Mouse (Mus musculus) hindbrain, embryonic 14.5 days (tissue): ENCODE data around the gene Trpt1. TPM values are rescaled to one million over a fixed set of nuclear protein-coding genes. Genes with fewer than 3 reads are reported as not detected.
A peak's percentile ranks its signal among the peaks of the same experiment; 100 is the strongest.
"Not testable (repeated sequence)": the region's sequence is repeated elsewhere in the genome, so short reads cannot be mapped to it uniquely, and the experiment has no call there.

Source experiments
- ATAC-seq: fragments of 200-750 bp; cut with Nextera tagmentation; 2 replicates; pipeline ENCODE4 v1.8.0; 2017; ENCODE audit warnings: moderate number of reproducible peaks, mild to moderate bottlenecking, moderate TSS enrichment, moderate library complexity; ENCODE audit not compliant: low FRiP score
- DNase-seq: peaks from one replicate; pipeline ENCODE4 v3.0.0-alpha.2; 2015; ENCODE audit warnings: low spot score
- H3K27ac ChIP-seq: fragments of 300-500 bp; sonication (generic); 2 replicates; pipeline ENCODE4 v1.5.1; 2014; ENCODE audit warnings: mild to moderate bottlenecking, moderate library complexity
- H3K27me3 ChIP-seq: fragments of 300-500 bp; sonication (generic); 2 replicates; pipeline ENCODE4 v1.6.1; 2014; ENCODE audit warnings: mild to moderate bottlenecking, low read length, mixed read lengths; ENCODE audit not compliant: control insufficient read depth, insufficient read depth
- H3K36me3 ChIP-seq: fragments of 300-500 bp; sonication (generic); replicated peaks from 2 replicates; pipeline ENCODE4 v1.6.1; 2014; ENCODE audit not compliant: control insufficient read depth, insufficient read depth
- H3K4me1 ChIP-seq: fragments of 300-500 bp; sonication (generic); replicated peaks from 2 replicates; pipeline ENCODE4 v1.6.1; 2014; ENCODE audit warnings: antibody characterized with exemption, low read length, mixed read lengths; ENCODE audit not compliant: control insufficient read depth, insufficient read depth
- H3K4me2 ChIP-seq: fragments of 300-500 bp; sonication (generic); replicated peaks from 2 replicates; pipeline ENCODE4 v1.6.1; 2014; ENCODE audit warnings: mild to moderate bottlenecking, moderate library complexity
- H3K4me3 ChIP-seq: fragments of 300-500 bp; sonication (generic); replicated peaks from 2 replicates; pipeline ENCODE4 v1.5.1; 2014; ENCODE audit warnings: mild to moderate bottlenecking, low read length
- H3K9ac ChIP-seq: fragments of 300-500 bp; sonication (generic); 2 replicates; pipeline ENCODE4 v1.6.1; 2014
- H3K9me3 ChIP-seq: fragments of 300-500 bp; sonication (generic); 2 replicates; pipeline ENCODE4 v1.6.1; 2016; ENCODE audit warnings: low read length; ENCODE audit not compliant: control insufficient read depth
- WGBS: fragments of 180-500 bp; shearing (Covaris S2); extraction: QIAGEN DNeasy Blood & Tissue Kit; methylation state at CpG from one replicate; pipeline ENCODE4 v1.1.7; 2014; 5-methylcytosine and 5-hydroxymethylcytosine counted together
- polyA plus RNA-seq: library from polyadenylated mRNA; unstranded; fragments of >200 nt; fragmentation: Nextera tagmentation; extraction: Ambion mirVana; gene quantifications from 2 replicates; pipeline ENCODE4 v1.2.1, GENCODE M21; 2014

Gene Trpt1
- polyA plus RNA-seq, 1 experiment from 2014 or later: 17.8 TPM

DNA sequence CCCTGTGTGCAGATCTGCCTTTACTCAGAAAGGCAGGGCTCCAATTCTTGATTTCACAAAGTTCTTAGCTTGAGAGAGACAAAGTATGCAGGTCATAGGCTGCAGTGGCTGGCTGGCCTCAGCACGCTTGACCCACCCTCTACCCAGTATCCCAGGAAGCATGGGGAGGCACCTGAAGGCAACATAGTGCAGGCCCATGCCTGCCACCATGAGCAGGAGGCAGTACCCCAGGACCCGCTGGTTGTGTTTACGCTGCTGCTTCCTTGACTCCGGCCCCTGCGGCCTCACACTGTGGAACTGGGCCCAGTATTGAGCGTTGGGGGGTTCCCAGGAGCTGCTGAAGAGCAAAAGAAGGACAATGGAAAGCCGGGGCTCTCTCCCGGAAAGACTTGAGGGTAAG is 6.7 kb upstream of the Trpt1 start:
- no peak overlapping the region for H3K4me2 ChIP-seq
- H3K9me3 ChIP-seq: no peaks in the 10 kb centered on the region
- no peaks in the 10 kb centered on the region for H3K27me3 ChIP-seq
- no peak overlapping the region for H3K4me3 ChIP-seq
- ATAC-seq: no peak
- H3K9ac ChIP-seq: no peak overlapping the region
- WGBS: 89% methylated on average over 8 of the region's 8 CpGs
- no peak for DNase-seq
- peaks cover 22% of the 10 kb centered on the region for H3K4me1 ChIP-seq
- peaks cover 12% of the 10 kb centered on the region for H3K36me3 ChIP-seq
- no peak overlapping the region for H3K27ac ChIP-seq

DNA sequence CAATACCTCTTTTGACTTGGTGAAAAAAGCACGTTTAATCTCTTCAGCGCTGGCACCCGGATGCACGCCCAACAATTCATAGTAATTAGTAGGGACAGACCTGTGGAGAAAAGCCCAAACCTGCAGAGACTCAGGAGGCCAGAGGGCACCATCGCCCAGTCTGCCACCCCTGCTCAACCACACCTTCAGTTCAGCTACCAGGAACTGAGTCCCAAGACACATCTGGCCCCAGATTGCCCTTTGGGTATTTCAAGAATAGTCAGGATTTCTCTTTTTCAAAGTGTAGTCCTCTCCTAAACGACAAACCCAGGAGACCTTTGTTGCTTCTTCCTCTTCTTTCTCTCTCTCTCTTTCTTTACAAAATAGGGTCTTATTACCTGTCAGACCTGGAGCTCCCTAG is 5.2 kb upstream of the Trpt1 start:
- no peak overlapping the region for H3K27ac ChIP-seq
- H3K36me3 ChIP-seq: no peaks in the 10 kb centered on the region; the same call in 1 of the 2 replicates
- 87% methylated on average over 6 of the region's 6 CpGs for WGBS
- ATAC-seq: no peak
- H3K4me1 ChIP-seq: peaks cover 31% of the 10 kb centered on the region
- H3K4me2 ChIP-seq: no peak overlapping the region
- no peaks in the 10 kb centered on the region for H3K9me3 ChIP-seq
- DNase-seq: no peak
- H3K27me3 ChIP-seq: no peaks in the 10 kb centered on the region
- H3K4me3 ChIP-seq: no peak overlapping the region
- H3K9ac ChIP-seq: no peak overlapping the region

DNA sequence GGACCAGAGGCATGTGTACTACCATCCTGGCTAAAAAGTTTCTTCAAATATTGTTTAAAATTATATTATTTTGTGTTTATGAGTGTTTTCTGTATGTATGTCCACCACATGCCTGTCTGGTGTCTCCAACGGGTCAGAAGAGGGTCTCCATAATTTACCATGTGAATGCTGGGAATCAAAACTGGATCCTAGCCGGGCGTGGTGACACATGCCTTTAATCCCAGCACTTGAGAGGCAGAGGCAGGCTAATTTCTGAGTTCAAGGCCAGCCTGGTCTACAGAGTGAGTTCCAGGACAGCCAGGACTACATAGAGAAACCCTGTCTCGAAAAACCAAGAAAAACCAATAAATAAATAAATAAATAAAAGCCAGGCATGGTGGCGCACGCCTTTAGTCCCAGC is 4.8 kb upstream of the Trpt1 start:
- not testable (repeated sequence) for H3K9me3 ChIP-seq, H3K9ac ChIP-seq, H3K4me3 ChIP-seq, H3K27ac ChIP-seq, ATAC-seq, H3K27me3 ChIP-seq, H3K4me2 ChIP-seq, DNase-seq, H3K36me3 ChIP-seq
- peaks cover 32% of the 10 kb centered on the region for H3K4me1 ChIP-seq
- WGBS: 97% methylated on average over 6 of the region's 6 CpGs

- Histone ChIP-seq H3K9ac (peak within 1 kb of the TSS; percentile 66), H3K9me3 (no peaks in the 10 kb centered on the region), H3K4me2 (peak within 1 kb of the TSS; percentile 91), H3K4me1 (peaks cover 31% of the 10 kb centered on the region), H3K36me3 (no peaks in the 10 kb centered on the region), H3K27me3 (no peaks in the 10 kb centered on the region), H3K27ac (peak within 1 kb of the TSS; percentile 40; the same call in 1 of the 2 replicates), H3K4me3 (peak within 1 kb of the TSS; percentile 47)
- ATAC-seq (peak; percentile 95), DNase-seq (peak; percentile 94)
- WGBS: under 1% methylated on average over 37 of the region's 37 CpGs
Observed at GRCm38 (mm10) chr19:6992011-6992858, 3.7 kb upstream of the Trpt1 start, which contains the start of gene Dnajc4. Dnajc4 (minus strand) TSS chr19:6992572.

DNA sequence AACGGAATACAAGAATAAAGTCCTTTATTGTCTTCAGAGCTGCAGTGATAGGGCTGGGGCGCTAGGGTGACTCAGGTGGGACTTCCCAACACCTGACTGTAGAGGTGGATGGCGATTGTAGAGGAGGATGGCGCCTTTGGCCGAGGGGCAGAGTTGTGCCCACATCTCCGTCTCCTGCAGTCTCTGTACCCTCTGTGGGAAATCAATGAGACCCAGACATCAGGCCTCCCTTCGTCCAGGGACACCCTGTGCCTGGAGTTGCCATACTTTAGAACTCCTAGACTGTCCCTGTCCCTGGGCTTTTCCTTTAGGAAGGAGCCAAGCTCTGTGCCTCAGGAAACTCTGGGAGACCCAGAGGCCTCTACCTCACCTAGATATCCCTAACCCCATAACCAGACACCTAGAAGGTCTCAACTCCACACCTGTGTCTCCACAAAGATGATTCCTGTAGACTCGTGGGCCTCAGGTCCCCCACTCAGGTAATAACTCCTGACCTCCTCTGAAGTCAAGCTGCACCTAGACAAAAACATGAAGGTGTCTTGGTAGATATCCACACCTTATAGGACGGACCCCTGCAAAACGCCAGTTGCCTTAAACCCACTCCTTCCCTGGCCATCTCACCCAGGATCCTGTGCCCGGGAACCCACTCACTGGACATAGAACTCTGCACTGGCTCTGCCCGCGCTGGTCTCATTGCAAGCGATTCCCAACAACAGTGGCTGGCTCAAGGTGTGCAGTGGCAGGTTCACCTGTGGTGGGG is 2.7 kb upstream of the Trpt1 start:
- ATAC-seq: no peak
- Histone ChIP-seq H3K36me3 (no peaks in the 10 kb centered on the region), H3K4me1 (peaks cover 24% of the 10 kb centered on the region), H3K27me3 (no peaks in the 10 kb centered on the region), H3K4me2 (peak overlapping the region; percentile 91), H3K9ac (peak overlapping the region; percentile 56), H3K9me3 (no peaks in the 10 kb centered on the region), H3K4me3 (peak overlapping the region; percentile 47), H3K27ac (no peak overlapping the region)
- WGBS: 67% methylated on average over 14 of the region's 14 CpGs
- no peak for DNase-seq

DNA sequence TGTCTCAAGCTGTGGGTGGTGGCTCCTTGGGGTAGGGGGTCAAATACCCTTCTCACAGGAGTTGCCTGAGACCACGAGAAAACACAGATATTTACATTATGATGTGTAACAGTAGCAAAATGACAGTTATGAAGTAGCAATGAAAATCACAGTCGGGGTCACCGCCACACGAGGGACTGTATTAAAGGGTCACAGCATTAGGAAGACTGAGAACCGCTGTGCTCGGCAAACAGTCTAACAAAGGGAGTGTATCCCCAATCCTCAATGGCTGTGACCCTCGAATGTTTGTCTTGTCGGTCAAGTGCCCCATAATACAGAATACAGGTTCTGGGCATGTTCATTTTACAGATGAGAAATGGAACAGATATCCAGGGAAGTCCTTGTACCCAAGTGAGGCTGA is 1.9 kb upstream of the Trpt1 start:
- Histone ChIP-seq H3K27ac (no peak overlapping the region), H3K36me3 (peaks cover 7% of the 10 kb centered on the region), H3K4me1 (peaks cover 22% of the 10 kb centered on the region), H3K4me3 (no peak overlapping the region), H3K4me2 (no peak overlapping the region), H3K27me3 (no peaks in the 10 kb centered on the region), H3K9ac (no peak overlapping the region), H3K9me3 (no peaks in the 10 kb centered on the region)
- no peak for DNase-seq
- no peak for ATAC-seq
- 86% methylated on average over 8 of the region's 8 CpGs for WGBS

DNA sequence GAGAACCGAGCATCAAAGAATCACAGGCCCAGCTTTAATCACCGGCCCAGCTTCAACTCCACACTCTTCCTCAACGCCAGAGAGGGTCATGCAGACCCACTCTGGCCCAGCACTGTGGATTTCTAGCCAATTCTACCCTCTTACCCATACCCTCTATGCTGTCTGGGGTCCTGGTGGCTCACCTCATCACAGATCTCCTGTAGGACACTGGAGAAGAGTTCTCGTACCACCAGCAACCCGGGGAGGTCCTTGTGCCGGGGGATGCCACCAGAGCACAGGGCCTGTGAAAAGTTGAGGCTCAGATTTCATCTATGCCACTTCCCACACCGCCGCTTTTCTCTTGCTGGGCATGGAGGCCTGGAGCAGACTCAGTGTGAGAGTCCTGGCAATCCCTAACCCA is 1.4 kb upstream of the Trpt1 start:
- no peak overlapping the region for H3K4me3 ChIP-seq
- H3K27ac ChIP-seq: no peak overlapping the region
- no peak overlapping the region for H3K9ac ChIP-seq
- H3K4me1 ChIP-seq: peaks cover 22% of the 10 kb centered on the region
- DNase-seq (no peak), ATAC-seq (no peak)
- 88% methylated on average over 8 of the region's 8 CpGs for WGBS
- no peaks in the 10 kb centered on the region for H3K9me3 ChIP-seq
- H3K27me3 ChIP-seq: no peaks in the 10 kb centered on the region
- H3K4me2 ChIP-seq: no peak overlapping the region
- peaks cover 12% of the 10 kb centered on the region for H3K36me3 ChIP-seq

GRCm38 (mm10) chr19:6995255-6995991 is 508 bp upstream of the Trpt1 start:
- H3K27ac ChIP-seq: no peak overlapping the region
- DNase-seq: no peak

More at GRCm38 (mm10) chr19:6995255-6995991, 508 bp upstream of the Trpt1 start:
- peaks cover 22% of the 10 kb centered on the region for H3K4me1 ChIP-seq
- H3K9ac ChIP-seq: peak overlapping the region; percentile 74
- peaks cover 21% of the 10 kb centered on the region for H3K36me3 ChIP-seq
- ATAC-seq: no peak
- H3K4me2 ChIP-seq: peak overlapping the region; percentile 68
- H3K4me3 ChIP-seq: peak overlapping the region; percentile 59
- H3K9me3 ChIP-seq: no peaks in the 10 kb centered on the region
- H3K27me3 ChIP-seq: no peaks in the 10 kb centered on the region
- 52% methylated on average over 21 of the region's 21 CpGs for WGBS
